Mouse (Mus musculus): ENCODE data around the gene Wdtc1.

The Wdtc1 gene

DNA sequence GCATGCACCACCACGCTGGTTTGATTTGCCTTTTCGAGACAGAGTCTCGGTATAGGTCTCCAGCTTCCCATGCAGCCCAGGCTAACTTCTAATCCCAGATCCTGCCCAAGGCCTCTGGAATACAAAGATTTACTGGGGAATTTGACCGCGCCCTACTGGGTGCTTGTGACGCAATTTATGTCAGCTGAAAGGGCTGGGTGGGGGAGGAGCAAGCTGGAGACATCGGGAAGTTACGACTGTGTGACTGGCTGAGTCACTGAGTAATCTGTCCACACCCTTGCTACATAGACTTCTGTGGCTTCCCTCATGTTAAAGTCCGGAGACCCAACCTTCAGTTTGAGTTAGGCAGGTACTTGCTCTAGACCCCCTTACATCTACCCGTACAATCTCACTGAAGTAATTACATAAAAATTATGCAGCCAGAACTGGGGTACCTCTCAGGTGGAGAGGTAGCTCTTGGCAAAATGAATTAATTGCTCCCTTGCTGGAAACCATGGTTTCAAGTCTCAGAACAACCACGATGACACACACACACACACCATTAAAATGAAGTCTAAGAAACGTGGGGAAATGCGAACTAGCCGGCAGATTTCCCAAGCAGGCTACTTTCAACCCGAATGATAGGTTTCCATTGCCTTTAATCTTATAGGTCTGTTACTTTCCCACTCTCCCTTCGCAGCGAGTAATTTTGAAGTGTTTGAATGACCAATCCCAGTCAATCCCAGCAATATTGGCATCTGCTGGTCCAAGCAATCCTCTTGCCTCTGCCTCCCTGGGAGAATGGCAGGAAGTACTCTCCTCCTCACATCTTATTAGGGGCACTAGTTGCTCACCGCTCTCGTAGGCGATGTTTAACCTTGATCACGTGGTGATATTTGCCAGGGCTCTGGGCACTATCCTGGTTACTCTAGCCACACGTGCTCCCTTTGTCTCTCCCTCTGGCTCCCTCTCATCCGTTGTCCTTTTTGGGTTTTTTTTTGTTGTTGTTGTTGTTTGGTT, at the start of gene Wdtc1:
TSS of gene Wdtc1 (minus strand) at position 115 of the 999 bp plus-strand sequence.
- DNase-seq = no peak

DNA sequence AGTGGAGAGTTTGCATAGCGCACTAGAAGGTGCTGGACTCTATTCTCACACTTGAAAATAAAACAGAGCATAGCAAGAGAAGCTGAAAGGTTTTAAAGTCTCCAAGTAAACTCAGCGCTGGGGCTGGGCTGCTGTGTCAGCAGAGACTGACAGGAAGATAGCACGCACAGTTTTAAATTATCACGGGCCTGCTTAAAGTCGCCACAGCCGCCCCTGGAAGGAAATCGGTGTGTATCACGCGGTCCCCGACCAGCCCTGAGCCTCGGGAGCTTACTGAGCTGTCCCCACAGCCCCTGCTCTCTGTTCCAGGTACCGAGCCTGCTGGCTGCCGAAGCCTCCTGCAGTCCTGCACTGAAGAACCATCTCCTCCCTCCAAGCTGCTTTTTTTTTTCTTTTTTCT, 48.7 kb upstream of the Wdtc1 start:
- DNase-seq = no peak

DNA sequence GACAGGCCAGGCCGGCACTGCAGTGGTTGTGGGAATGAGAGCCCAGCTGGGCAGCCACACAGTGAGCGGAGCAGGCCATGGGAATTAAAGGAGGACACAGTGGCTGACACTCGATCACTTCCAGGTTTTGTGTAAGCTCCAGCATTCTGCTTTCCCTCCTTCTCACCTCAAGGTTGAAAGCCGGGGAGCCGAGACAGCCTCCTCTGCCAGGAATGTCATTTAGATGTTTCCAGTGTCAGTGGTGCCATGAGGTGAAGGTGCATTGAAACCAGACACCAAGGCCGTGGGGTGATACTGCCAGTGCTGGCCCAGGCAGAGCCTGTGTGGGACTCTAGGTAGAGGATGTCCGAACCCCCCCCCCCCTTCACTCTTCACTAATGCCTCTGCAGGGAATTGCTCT, 46.8 kb upstream of the Wdtc1 start:
- DNase-seq = no peak

DNA sequence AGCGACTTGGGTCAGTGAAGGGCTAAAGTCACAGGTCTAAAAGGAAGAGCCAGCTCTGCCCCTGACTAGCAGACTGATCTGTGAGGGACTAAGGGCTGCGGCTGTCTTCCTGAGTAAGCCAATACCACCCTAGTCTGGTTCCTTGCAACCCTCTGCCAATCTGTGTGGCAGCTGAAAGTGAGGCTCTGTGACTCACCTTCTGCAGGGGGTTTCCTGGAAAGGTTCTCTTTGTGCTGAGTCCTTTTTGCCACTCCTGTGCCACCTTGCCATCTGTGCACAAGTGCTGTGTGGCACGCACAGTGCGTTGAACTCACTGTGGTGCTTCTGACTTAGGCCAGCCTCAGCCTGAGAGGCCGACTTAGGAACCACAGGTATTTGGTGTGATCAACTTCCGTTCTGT, 46.2 kb upstream of the Wdtc1 start:
- peak; percentile 70 for DNase-seq

DNA sequence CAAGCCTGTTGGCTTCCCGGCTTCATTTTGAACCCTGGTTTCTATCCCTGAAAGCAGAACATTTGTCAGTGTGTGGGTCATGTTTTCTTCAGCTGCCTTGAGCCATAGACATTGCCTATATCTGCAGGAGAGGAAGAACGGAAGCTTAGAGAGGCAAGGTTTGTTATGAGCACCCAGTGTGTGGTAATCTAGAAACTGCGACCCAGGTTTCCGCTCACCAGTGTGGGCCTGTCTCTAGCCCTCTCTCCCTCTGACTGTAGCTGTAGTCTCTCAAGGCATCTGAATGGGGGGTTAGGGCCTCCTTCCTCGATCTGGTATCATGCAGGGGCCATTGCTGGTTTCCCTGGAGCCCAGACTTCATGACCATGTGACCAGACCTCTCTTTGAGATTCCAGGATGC, 45.3 kb upstream of the Wdtc1 start:
- DNase-seq = no peak

DNA sequence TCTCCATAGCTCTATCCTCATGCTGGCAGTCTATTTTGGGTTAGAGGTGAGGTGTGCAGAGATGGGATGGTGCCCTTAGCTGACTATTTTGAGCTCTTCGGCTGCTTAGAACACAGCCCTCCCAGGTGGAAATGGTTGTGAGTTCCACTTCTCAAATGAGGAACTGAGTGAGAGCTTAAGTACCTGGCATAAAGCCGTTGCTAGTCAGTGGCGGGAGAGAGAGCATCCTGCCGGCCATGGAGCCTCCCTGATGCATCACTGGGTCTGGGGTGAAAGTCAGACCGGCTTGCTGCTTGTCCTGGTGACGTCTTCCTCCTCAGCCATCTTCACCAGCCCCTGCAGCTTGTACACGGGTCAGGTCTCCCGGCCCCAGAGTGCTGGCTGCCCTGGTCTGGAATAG, 44.7 kb upstream of the Wdtc1 start:
- no peak for DNase-seq

DNA sequence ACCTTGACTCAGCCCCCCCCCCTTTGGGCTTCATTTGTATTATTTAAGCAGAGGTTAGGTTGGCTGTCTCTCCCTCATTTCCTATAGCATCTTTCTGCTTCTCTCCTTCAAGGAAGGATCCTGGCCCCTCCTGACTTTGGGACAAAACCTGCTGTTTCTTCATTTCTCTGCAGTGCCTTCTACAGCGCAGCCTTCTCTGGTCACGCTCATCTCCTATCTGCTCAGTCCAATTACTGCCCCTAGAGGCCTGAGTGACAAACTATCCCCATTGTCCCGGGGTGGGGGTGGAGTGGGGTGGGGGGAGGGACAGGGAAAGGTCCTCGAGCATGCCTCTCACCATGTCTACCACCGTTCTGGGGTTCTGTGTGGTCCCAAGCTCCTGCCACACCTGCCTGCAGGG, 44.0 kb upstream of the Wdtc1 start:
- no peak for DNase-seq

DNA sequence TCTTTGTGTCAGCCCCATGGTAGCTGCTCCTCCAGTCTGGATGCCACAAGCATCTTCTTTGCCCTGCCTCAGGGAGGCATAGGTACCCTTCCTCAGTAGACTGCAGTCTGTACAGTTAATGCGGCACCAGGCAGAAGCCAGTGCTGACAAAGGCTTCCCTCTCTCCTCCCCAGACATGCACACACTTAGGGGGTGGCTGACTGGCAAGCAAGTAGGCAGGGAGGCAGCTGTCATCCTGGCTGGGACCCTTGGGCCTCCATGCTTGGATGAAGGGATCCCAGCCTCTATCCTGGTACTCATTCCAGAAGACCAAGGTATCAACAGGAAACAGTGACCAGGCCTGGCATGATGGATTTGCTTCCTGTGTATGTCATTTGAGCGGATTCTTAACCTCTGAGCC, 42.8 kb upstream of the Wdtc1 start:
- DNase-seq = no peak

DNA sequence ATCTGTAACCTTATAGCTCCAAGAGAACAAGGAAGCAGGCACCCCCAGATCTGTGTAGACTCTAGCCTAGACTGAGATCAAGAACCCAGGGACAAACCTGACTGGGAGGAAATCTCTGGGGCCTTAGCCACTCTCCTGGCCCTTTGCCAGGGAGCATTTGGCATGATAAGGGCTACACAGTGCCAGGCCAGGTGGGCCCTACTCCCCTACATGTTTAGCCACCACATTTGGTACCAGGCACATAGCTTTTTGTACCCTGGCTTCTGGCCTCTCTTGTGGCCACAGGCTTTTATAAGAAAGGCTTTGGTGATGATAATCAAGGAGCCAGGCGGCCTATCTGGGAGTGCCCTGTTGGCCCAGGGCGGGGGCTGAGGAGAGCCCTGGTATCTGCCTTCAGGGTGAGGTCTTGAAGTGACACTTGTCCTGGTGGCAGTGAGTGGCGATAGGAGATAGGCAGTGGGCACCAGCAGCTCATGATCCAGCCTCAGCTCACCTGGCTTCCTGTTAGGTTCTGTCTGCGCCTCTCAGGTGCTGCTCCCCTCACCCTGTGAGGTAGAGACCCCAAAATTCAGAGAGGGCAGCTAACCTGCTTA, 41.8 kb upstream of the Wdtc1 start:
- DNase-seq = no peak

DNA sequence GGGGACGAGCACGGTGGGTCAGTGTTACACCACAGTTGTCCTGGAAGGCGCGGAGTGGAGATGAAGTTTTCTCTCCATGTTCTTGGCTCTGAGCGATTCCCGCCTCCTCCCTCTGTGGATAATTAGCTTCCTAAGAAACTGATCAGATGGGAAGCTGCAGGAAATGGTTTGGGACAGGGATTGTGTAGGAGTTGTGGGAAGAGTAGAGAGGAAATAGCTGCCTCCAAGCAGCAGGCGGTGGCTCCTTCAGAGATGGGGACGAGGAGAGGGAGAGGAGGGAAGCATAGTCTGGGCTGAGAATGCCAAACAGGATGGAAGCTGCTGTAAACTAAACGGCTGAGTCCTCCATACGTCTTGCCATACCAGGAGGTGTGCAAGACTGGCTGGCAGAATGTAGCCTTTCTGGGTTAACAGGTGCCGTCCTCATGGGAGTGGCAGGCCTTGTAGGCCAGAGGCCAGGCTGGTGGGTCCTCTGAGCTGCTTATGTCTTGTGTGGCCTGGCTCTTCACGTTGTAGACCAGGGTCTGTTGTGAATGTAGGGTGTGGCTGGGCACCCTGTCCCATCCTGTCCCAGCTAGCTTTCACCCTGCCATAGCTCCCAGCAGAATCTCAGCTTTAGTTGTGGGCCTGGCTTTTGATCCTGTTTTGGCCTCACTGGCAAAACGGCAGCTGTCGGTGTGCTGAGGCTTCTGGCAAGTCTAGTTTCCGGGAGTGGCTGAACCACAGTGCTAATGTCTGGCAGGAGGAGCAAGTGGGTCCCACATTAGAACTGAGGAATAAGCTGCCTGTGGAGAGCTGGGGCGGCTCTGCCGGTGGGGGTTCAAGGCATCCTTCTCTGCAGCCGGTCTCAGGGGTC, 38.1 kb upstream of the Wdtc1 start:
- DNase-seq = peak; percentile 59

DNA sequence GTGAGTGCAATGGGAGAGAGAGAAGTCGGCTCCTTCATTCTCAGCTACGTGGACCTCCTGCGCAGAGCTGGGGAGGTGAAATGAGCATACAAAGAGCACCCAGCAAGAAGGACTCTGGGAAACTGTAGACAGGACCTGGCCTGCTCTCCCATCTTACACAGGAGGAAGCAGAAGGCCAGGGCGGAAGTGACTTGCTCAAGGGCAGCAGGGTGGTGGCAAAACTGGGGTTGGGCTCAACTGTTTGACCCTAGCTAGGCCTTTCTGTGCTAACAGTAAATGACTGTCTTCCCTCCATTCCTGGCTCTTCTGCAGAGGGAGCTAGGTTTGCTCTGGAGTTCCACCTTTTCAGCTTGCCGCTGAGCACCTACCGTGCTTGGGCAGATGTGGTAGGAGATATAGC, 37.3 kb upstream of the Wdtc1 start:
- DNase-seq = no peak

DNA sequence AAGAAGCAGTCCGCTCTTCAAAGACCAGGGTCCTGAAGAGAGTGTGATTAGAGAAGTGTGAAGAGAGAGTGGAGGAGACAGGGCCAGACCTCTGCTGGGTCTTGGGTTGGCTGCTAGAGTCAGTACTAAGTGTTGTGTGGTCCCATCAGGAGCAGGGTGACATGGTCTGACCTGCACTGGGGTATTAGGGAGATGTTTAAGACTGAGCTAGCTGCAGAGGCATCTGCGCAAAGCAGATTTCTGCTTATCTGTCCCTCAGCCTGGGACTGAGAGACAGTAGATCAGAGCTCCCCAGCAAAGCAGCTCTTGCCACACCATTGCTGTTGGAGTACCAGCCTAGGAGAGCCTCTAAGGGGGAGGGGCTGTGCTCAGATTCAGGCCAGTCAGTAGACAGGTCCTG, 36.8 kb upstream of the Wdtc1 start:
- DNase-seq = no peak

DNA sequence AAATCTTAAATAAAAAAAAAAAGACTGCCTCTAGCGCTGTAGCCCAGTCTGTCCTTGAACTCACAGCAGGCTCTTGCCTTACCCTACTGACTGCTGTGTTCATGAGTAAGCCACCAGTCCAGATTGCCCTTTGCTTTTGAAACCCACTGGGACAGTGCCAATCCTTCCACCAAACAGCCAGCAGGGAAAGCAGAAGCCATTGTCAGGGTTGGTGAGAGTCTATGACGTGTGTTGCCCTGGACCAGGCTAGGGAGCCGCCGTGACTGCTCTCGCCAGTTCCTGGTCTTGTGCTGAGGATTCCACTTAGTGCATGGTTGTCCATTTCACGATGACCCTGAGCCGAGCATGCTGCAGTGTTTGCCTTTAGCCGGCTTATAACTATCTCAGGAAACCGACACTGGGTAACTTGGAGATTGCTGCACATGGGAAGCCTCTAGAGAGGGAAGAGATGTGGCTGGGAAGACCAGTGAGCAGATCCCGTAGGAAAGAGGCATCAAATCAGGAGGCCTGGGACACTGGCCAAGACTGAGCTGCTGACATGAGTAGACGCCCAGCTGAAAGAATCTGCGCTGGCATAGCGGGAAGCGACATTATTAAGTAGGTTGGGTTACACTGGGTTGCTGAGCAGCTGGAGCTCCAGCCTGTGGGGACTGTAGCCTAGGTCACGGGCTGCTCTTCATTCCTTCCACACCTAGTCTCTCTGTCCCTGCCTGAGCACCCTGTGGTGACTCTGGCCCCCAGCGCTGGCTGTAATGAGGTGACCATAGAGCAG, 35.7 kb upstream of the Wdtc1 start:
- DNase-seq = no peak

DNA sequence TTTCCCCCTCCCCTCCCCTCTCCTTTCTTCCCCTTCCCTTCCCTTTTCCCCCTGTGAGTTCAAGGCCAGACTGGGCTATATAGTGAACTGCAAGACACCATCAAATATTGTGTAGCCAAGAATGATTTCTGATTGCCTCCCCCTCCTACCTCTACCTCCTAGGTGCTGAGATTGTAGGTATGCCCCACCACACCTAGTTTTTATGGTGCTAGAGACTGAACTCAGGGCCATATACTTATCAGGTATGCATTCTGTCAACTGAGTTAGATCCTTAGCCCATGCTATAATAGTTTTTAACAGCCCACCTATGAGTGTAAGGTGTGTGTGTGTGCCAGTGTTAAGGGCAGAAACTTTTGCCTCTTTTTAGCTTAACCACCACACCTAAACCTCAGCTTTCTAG, 33.8 kb upstream of the Wdtc1 start:
- no peak for DNase-seq

DNA sequence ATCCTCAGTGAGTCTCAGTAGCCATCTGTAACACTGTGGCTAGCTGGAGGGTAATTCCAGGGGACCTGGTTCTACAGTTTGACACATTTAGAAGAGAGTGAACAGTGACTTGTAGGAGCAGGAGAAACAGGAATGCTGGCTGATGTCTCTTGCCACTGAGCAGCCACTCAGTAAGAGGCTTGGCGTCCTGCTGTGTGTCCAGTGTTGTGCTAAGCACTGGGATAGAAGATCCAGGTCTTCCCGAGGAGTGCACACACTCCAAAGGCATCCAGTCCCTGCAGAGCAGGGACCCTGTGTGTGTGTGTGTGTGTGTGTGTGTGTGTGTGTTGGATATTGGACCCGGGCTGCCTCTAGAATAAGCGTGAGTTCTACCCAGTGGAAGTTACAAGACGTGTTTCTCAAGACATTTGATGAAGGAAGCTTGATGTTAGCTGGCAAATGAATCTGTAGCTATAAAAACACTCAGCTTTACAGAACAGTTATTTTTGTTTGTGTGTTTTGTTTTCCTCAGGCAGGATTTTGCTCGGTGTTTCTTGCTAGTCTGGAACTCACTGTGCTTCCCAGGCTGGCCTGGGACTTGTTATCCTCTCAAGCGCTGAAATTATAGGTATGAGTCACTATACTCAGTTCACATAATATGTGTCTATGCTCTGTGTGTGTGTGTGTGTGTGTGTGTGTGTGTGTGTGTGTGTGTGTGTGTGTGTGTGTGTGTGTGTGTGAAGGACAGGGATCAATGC, 32.9 kb upstream of the Wdtc1 start:
- no peak for DNase-seq

DNA sequence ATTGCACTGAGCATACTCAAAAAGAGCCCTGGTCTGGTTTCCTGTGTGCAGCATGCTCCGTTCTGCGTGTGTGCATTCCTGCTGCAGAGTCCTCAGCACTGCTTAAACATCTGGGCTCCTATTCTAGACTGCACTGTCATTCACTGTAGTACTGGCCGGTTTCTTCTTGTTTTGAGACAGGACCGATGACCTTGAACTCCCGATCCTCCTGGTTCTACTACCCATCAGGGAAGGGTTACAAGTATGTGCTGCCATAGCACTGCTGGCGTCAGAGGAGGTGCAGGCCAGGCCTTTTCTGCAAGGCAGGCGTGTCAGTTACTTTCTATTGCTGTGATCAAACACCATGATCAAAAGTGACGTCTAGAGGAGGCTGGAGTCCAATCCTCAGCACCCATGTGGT, 27.9 kb upstream of the Wdtc1 start:
- no peak for DNase-seq

DNA sequence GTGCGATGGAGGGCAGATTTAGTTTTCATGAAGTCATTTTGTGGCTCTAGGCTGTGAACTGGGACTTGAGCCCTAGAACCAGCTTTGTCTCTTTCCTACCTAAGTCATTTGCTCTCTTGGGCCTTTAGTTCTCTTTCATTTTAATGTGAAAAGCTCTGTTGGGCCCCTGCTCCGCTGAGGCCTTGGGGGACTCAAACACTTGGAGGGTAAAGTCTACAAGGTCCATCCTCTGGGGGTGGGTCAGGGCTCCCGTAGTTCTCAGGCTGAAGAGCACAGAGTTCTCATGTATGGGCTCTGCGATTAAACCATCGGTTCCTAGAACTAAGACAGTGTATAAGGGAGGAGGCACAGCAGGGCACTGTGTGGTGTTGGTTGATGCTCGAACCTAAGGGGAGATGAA, 27.3 kb upstream of the Wdtc1 start:
- DNase-seq = no peak

DNA sequence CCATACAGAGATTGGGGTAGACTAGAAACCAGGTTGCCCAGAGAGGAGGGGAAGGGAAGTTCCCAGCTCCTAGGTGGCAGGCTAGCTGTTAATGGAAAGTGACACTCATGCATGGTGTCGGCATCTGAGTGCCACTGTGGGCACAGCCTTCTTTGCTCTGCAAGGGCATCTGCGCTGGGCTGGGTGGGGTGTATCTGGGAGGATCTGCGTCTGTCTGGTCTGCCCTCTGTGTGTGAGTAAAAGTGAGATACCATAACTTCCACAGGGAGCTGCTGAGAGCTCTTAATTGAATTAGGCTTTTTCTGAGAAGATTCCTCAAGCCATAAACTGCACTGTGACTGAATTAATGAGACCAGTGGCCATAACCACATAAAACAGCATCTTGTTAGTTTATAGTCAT, 26.6 kb upstream of the Wdtc1 start:
- DNase-seq = no peak

DNA sequence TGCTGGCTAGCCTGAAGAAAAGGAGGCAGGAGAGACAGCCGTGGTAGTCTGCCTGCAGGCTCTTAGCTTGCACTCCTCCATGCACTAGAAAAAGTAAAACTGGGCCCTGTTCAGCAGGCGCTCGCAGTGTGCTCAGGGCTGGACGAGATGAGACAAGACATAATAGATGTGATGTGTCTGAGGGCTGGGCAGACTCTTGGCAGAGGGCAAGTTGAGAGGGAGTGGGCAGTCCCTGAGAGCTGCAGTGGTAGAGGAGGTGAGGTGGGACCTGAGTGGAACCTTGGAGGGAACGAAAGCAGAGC, 25.7 kb upstream of the Wdtc1 start:
- DNase-seq = no peak

DNA sequence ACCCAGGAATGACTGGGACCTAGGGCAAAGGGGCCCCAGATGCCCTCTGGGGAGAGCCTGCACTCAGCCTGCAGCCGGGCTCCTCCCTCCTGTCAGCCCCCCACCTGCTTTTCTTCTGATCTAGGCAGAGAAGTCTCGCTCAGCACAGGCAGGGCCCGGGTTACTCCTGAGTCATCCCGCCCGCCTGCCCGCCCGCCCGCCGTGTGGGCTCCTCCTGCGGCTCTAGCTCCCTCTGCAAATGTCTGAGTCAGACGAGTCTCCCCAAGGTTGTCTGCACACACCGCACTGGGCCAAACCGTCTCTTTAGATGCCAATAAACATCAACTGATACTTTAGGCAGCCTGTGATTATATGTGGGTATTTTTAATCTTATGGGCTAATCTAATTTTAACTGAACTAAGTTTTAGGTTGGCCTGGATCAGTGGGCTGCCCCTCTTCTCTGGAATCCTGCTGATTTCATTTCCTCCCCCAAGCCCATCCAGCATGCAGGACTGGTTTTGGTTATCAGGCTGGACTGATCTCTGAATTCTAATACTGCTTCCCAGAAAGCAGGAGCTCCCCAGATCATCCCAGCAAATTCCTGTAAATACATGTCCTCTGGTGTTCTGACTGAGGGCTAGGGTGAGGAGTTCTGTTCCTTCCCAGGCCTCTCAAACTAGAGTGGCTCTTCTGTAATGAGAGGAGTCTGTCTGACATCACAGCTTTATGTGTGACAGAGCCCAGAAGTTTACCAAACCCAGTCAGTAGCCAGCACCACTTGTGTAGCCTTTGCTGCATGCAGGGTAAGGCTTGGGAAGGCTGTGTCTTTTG, 25.2 kb upstream of the Wdtc1 start:
- peak; percentile 34 for DNase-seq
